Mouse (Mus musculus) liver, embryonic 14.5 days (tissue): ENCODE measurements around the gene Dusp11.

Experiments
- CTCF ChIP-seq: IDR thresholded peaks from 2 replicates; pipeline ENCODE4 v1.5.1; 2016; ENCODE audit warnings: antibody characterized with exemption, low read depth, control low read depth
- EP300 ChIP-seq: IDR thresholded peaks from 2 replicates; pipeline ENCODE4 v1.6.1; 2016; ENCODE audit warnings: antibody characterized with exemption, low read depth

DNA sequence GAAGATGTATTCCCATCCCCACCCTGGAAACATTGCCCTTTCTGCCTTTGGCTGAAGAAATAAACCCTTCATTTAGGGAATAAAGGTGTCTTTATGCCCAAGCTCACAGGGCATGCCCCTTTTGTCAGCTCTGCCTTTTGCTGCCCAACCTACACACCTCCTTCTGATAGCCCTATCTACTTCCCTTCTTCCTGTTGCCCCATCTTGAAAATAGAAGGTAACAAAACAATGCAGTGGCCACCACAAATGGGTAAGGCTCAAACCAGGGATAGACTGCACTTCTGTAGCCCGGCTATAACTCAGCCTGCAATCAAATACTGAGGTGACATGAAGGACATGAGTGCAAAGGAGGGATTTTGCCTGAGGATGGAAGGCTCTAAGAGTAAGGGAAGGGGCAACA, 14.3 kb upstream of the Dusp11 start:
- TF ChIP-seq CTCF (no peak), EP300 (no peak)
